Mouse (Mus musculus) lung, postnatal 36 days (tissue): ENCODE data around the gene Gm47841.

Experiments
- DNase-seq: peaks from one replicate; pipeline ENCODE4 v3.0.0; 2022; ENCODE audit warnings: mixed read lengths

The Gm47841 gene

DNA sequence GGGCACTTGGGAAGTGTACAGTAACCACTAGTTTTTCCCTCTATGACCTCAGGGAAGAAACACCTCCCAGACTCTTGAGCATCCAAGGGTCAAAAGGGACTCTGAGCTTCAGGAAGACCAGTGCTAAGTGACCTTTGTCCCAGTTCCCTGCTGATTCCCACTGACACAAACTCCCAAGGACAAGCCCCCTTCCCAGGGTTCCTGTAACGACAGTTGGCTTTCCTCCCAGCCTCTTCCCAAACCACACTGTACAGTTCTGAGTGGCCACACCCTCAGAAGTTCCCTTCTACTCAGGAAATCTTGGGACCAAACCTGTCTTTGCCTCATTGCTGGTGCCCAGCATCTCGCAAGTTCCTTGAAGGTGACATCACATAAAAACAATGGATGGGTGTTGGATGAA is 25.5 kb upstream of the Gm47841 start:
- peak; percentile 40 for DNase-seq

- peak; percentile 67 for DNase-seq
Measured at GRCm38 (mm10) chr15:101070762-101071161, 23.6 kb upstream of the Gm47841 start.

DNA sequence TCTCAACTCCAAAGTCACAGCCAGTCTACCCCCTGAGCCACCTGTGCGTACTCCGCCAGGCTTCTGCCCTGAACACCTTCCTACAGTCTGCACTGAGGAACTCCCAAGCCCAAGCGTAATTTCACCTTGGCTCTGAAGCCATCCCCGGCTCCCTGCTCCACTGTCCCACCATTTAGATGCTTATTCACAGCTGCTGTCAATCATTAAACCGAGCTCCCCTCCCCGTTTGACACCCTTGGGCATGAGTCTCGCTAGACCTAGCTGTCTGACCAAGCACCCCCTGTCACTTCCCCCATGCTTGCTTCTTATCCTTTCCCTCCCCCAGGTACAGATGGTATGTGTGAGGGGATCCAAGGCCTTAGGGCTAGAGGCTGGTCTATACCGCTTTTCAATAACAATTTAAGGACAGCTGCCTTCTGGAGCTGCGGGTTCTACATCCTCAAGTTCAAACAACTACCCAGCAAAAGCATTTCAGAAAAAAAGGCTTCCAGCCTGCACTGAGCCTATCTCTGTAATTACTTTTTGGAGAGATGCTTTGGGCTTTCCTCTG is 22.5 kb upstream of the Gm47841 start:
- DNase-seq = no peak

- DNase-seq = no peak
Measured at GRCm38 (mm10) chr15:101068671-101069070, 21.5 kb upstream of the Gm47841 start.

DNA sequence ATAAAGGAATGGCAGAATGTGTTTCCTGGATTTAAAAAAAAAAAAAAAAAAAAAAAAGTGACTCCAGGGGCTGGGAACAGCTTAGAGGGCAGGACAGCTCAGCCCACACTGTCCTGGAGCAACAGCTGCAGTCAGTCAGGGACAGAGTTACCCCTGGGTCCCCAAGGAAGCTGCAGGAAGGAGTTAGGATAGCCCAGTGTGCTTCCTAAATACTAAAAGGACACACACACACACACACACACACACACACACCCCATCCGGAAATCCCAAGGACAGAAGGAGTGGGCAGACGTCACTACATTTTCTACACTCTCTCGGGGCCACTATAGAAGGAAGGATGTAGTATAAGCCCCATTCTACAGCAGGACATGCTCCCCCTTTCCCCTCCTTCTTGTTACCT is 20.8 kb upstream of the Gm47841 start:
- DNase-seq = peak; percentile 66

DNA sequence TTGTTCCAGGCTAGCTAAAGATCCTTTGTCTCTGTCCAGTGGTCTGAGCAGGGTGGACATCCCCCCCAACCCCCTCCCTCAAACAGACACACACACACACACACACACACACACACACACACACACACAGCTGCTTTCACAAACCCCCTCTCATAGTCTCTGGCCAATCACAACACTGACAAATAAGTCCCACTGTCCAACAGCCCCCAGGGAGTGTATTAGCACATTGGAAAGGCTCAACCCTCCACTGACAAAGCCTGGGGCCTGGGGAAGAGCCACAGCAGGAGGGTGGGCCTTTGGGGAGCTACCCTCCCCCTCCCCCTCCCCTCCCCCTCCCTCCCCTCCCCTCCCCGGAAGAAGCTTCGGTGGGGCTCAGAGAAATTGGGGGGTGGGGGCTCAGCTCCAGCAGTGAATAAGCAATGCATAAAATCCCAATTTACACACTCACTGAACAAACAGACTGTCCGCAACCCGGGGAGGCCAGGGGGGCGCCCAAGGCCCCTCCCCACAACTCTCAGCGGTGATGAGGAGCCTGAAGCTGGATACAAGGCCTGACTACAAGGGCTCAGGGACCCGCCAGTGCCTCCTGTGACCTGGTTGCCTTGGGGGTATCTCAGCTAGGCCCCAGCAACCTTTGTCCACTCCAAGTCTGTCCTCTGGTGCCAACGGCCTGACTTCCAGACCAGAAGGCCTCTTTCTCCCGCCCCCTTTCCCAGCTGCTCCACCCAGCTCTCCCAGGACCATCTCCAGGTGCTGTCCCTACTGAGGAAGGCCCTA is 19.9 kb upstream of the Gm47841 start:
- DNase-seq = no peak

DNA sequence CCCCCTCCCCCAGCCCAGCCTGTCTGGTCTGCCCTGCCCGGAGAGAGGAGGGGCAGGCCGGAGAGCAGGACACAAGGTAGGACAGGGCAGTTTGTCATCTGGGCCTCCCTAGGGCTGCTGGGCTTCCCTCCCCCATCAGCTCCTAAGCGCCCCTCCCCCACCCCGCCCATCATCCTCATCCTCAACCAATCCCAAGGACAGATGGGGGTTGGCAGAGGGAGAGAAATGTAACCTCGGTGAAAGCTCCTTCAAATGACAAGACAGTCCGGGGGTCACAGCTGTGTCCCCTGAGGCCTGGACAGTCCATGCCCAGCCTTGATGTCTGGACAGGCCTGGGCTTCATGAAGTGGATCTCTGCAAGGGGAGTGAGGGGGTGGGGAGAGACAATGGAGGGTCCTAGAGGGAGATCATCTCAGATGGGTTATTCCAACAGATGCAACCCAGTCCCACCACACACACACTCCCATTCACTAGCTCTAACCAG is 19.2 kb upstream of the Gm47841 start:
- DNase-seq = no peak

DNA sequence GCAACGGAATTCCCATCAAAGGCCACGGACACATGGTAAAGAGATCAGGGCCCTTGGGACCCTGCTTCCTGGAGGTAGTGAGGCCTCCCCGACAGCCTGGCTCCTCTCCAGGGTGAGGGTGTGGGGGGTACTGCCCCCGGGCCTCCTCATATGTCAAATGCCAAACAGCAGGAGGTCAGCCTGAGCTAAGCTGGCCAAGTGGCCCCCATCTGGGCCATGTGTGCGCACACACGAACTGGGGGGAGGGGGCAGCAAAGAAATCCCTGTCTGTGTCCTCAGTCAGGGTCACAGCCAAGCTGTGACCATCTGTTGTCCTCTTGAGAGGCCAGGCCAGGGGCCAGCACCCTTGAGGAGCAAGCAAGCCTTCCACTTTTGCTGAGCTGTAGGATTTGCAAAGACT is 17.9 kb upstream of the Gm47841 start:
- DNase-seq = peak; percentile 52

DNA sequence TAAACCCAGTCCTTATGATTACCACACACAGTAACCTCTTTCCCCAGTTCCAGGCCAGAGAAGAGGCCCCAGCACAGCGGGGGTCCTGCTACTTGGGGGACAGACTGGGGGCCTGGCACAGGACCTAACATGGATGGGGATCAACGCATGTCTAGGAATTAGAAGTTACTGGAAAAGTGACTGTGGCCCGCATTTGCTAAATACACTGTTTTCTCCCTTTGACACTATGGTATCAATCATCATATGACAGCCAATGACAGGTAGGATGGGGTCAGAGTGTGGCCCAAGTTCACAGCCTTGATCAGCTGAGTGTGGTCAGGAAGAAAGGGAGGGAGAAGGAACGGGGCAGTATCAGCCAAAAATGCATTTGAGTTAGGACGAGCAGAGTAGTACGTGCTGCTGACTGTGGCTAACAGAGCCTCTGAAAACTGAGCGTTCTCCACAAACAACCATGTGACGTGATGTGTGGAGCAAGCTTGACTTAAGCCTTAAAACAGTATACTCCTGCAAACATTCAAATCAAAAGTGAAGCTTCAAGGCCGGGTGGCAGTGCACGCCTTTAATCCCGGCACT is 13.2 kb upstream of the Gm47841 start:
- no peak for DNase-seq

- no peak for DNase-seq
Measured at GRCm38 (mm10) chr15:101059570-101060279, 12.5 kb upstream of the Gm47841 start.

DNA sequence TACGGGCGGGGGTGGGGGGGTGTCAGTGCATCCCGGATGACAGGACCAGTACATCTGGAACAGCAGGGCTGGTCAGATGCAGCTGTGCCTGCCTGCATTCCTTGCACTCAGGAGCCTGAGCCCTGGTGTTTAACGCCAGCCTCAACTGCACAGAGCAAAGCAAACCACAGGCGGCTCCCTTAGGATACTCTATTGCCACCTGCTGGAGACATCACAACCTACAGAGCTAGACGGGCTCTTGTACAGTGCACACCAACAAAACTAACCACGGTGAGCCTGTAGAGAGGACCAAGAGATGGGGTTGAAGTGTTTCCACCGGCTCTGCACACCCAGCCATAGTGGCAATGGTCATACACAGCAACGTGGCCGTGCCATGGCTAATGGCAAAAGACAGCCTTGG is 9.0 kb upstream of the Gm47841 start:
- peak; percentile 78 for DNase-seq

DNA sequence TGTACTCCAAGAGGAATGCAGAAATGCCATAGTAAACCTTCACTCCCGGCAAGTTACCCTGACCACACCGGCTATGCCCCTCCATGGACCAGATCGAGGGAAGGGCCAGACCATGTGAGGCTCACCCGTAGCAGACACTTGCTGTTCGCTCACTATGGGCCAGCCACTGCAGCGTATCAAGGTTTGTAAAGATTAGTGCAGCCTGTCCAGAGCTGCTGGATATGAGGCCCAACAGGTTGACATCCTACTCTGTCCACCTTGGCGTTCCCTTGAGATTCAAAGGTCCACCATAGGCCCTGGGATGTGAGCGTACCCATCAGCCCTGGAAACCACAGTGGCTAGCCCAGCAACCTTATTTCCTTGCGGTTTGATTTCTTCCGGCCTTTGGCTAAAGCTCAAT is 7.3 kb upstream of the Gm47841 start:
- no peak for DNase-seq

DNA sequence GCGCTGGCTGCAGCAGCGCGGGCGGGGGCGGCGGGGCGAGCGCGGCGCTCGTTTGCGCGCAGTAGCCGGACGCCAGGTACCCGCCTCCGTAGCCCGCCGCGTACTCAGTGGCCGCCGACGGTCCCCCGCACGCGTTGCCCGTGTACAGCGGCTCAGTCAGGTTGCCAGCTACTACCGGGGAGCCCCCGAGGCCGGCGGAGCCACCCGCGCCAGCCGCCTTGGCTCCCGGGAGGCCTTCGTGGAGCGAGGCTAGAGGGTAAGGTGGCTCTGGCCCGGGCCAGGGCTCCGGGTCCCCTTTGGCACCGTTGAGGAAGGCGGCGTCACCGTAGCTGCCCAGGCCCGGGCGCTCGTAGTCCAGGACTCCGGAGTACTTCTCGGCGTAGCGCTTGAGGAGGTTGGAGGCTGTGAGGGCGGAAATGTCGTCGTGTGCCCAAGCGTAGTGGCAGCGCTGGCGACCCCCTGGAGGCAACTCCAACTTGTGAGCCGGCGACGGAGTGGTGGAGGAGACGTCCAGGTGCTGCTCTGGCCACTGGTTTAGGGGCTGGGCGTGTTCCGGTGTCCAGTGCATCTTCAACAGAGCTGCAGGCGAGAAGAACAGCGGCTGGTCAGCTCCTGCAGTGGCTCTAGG is 6.7 kb upstream of the Gm47841 start:
- DNase-seq = no peak

DNA sequence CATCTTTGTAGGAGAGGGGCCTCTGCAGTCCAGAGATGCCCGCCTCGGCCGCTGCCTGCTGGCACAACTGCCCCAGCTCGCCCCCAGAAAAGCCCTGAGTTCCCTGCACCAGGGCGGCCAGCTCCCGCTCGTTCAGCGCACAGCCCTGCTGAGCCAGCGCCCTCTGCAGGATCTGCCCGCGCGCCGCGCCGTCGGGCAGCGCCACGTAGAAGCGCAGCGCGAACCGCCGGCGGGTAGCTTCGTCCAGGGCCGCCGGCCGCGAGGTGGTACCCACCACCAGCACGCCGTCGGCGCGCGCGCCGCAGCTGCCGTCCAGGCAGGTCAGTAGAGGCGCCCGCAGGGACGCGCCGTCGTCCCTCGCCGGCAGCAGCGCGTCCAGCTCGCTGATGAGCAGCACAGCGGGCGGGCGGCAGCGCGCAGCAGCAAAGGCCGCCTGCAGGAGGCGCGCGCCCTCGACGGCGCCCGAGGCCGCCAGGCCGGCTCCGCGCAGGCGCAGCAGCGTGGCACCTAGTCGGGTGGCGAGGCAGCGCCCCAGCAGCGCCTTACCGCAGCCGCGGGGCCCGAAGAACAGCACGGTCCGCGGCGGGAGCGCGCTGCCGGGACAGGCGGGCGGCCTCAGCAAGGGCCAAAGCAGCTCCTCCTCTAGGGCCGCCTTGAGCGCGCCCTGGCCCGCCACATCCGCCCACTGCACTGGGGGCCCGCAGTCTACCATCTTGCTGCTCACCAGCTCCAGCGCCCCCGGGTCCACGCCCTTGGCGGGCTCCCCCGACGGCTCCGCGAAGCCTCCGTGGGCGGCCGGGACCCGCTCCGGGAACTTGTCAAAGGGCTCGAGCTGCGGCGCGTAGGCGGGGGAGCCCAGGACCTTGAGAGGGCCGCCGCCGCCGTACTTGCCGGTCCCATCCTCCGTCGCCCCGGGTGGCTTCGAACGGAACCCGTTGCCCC is 5.6 kb upstream of the Gm47841 start:
- peak; percentile 21 for DNase-seq

- no peak for DNase-seq
Measured at GRCm38 (mm10) chr15:101051869-101052268, 4.7 kb upstream of the Gm47841 start.

DNA sequence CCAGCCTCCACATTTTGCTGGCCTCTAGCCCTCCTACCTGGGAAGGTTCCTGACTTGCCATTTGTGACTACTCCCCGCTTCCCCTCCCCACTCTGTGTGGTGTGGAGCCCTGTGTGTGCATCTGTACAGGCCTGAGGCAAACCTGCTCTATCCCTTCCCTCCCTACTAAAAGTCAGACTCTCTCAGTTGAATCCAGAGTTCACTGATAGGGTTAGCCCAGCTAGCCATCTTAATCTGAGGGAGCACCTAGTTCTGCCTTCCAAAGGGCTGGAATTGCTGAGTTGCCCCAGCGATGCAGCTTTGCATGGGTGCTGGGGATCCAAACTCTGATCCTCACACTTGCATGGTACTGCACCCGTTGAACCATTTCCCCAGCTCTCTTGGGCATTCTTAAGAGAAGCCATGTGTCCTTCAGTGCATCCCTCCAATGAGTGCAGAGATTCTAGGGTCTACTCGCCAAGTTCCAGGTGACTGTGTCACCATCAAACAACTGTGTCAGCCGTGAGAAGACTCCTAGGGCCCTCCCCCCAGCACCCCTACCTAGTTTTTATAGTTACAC is 1.2 kb upstream of the Gm47841 start:
- DNase-seq = no peak

- DNase-seq = peak; percentile 42
Measured at GRCm38 (mm10) chr15:101046527-101047193, 537 bp downstream of the Gm47841 start.

- DNase-seq = no peak
Measured at GRCm38 (mm10) chr15:101046039-101046526, 1.1 kb downstream of the Gm47841 start.

- no peak for DNase-seq
Measured at GRCm38 (mm10) chr15:101044531-101044930, 2.7 kb downstream of the Gm47841 start.

GRCm38 (mm10) chr15:101042613-101043012 is 4.6 kb downstream of the Gm47841 start:
- peak; percentile 80 for DNase-seq

DNA sequence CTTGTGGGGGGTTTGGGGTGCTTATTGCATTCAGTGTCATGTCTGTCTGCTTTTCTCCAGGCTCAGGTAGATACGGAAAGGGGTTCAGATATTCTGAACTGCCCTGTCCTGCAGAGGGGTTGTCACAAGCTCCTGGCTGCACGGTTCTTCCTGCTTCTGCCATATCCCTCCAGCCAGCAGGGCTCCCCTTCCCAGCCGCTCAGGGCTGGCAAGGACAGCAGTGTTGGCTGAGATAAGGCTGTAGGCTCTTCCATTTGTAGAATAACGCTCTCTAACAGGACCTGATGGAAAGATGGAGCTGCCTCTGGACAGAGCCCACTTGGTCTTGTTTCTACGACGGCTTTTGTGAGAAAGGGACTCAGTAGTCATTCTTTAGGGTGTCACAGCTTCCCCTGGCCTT is 5.2 kb downstream of the Gm47841 start:
- DNase-seq = no peak
